In the genomic region with DNA sequence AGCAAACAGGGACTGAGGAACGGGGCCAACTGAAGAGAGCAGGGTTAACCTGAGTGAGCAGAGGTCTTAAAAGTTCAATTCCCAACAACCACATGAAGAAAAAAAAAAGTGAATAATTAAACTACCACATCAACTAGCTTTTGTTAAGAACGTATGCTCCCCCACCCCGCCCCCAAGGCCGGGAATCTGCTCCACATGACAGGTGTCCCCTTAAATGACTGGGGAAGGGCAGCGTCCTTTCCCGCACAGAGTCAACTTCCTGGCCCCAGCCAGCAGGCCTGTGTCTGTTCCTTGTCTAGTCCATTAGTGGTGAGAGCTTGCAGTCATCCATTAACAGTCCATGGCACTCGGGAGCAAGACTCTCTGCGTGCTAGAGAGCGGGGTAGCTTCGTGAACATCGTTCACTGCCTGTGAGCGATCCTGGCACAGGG, we compare ENCODE assay signal across 21 mouse cellular contexts. TPM values are rescaled to one million over a fixed set of nuclear protein-coding genes. Genes with fewer than 3 reads are reported as not detected.
DNase-seq lines count a peak whose midpoint lies in the region; ATAC-seq and TF ChIP-seq lines count a peak whose summit lies in the region.
"Had no signal": no experiment of that assay in that cellular context is flagged by ENCODE, and none has a peak within 500 bp of the region (broad histone marks: within the 10 kb centered on the region; RNA-seq: fewer than 3 reads in every experiment).

No protein-coding gene starts in this region.

- H3K4me2 ChIP-seq in kidney, embryonic 16.5 days (replicated peaks; ENCODE audit: low read depth, low read length), result no peak overlapping the region
- H3K4me2 ChIP-seq: heart, embryonic 12.5 days; limb, embryonic 15.5 days; lung, embryonic 14.5 days; midbrain, embryonic 12.5 days; neural tube, embryonic 15.5 days; stomach, embryonic 15.5 days had no signal

- H3K4me3 ChIP-seq in thymus, adult 2 months (ENCODE audit: control insufficient read depth, insufficient read depth, low read length), result no peak overlapping the region
- H3K4me3 ChIP-seq in kidney, embryonic 16.5 days (ENCODE audit: low read length), result no peak overlapping the region
- H3K4me3 ChIP-seq: heart, embryonic 12.5 days; limb, embryonic 15.5 days; midbrain, embryonic 12.5 days; myocyte; neural tube, embryonic 15.5 days; stomach, embryonic 15.5 days had no signal

- H3K27ac ChIP-seq in thymus, adult 2 months (ENCODE audit: control insufficient read depth, insufficient read depth, low read length), result peak overlapping the region; percentile 63; the same call in 1 of the 2 replicates
- peak overlapping the region; percentile 41 for H3K27ac ChIP-seq in kidney, embryonic 16.5 days (ENCODE audit: low read length)
- H3K27ac ChIP-seq: hindbrain, postnatal 0 days; limb, embryonic 15.5 days; midbrain, embryonic 12.5 days; stomach, embryonic 15.5 days had no signal

- peak; percentile 65; the same call in 1 of the 2 replicates for ATAC-seq in kidney, embryonic 16.5 days (ENCODE audit: low FRiP score, low TSS enrichment)
- no peak for ATAC-seq in erythroid progenitor cell, adult 5-6 weeks (replicated peaks; ENCODE audit: low FRiP score, poor library complexity, severe bottlenecking)
- ATAC-seq: hindbrain, postnatal 0 days had no signal

- no peak overlapping the region for H3K9ac ChIP-seq in kidney, embryonic 16.5 days (replicated peaks; ENCODE audit: low read length)
- H3K9ac ChIP-seq: heart, embryonic 12.5 days; limb, embryonic 15.5 days; lung, embryonic 14.5 days; midbrain, embryonic 12.5 days; neural tube, embryonic 15.5 days; stomach, embryonic 15.5 days had no signal

- no peaks in the 10 kb centered on the region for H3K36me3 ChIP-seq in thymus, adult 2 months (ENCODE audit: control insufficient read depth, insufficient read depth, low read length)
- H3K36me3 ChIP-seq in kidney, embryonic 16.5 days (ENCODE audit: insufficient read depth, low read length), result no peaks in the 10 kb centered on the region
- H3K36me3 ChIP-seq: heart, embryonic 12.5 days; limb, embryonic 15.5 days; midbrain, embryonic 12.5 days; neural tube, embryonic 15.5 days; stomach, embryonic 15.5 days had no signal

- H3K9me3 ChIP-seq in kidney, embryonic 16.5 days (ENCODE audit: low read length), result no peaks in the 10 kb centered on the region
- H3K9me3 ChIP-seq: limb, embryonic 15.5 days; midbrain, embryonic 12.5 days; neural tube, embryonic 15.5 days; stomach, embryonic 15.5 days had no signal

- 66% methylated on average over 12 of the region's 12 CpGs for WGBS in thymus, adult 2 months
- 68% methylated on average over 12 of the region's 12 CpGs for WGBS in kidney, embryonic 16.5 days

- intact Hi-C loops in heart, postnatal 10 days (cut with DNase I), result no loop called here

- H3K27me3 ChIP-seq in thymus, adult 2 months (ENCODE audit: control insufficient read depth, insufficient read depth, low read length), result no peaks in the 10 kb centered on the region
- no peaks in the 10 kb centered on the region for H3K27me3 ChIP-seq in kidney, embryonic 16.5 days (ENCODE audit: insufficient read depth, low read length)
- H3K27me3 ChIP-seq: CH12.LX; heart, embryonic 12.5 days; limb, embryonic 15.5 days; midbrain, embryonic 12.5 days; neural tube, embryonic 15.5 days; stomach, embryonic 15.5 days had no signal

- no peak for TF ChIP-seq POLR2A in thymus, adult 2 months (IDR thresholded peaks at IDR 0.05; ENCODE audit: control insufficient read depth, extremely low read depth, insufficient read depth, low read length, poor library complexity)

- peaks cover 20% of the 10 kb centered on the region for H3K4me1 ChIP-seq in thymus, adult 2 months (replicated peaks; ENCODE audit: control insufficient read depth, insufficient read depth, low read length)
- peaks cover 28% of the 10 kb centered on the region for H3K4me1 ChIP-seq in kidney, embryonic 16.5 days (ENCODE audit: insufficient read depth, low read length)

- DNase-seq in heart, adult 11 months, result peak; percentile 85
- DNase-seq in heart, postnatal 10 days, result no peak
- no peak for DNase-seq in thymus, adult 2 months
- no peak for DNase-seq in thymus, postnatal 25 days
- no peak for DNase-seq in urinary bladder, postnatal 4 days (ENCODE audit: low spot score in 2 of 2)
- DNase-seq in right cerebral cortex, postnatal 25 days, result no peak
- DNase-seq: cerebellum, adult 9-10 months; gastrocnemius, postnatal 36 days; heart, postnatal 36 days; layer of hippocampus, postnatal 36 days; lung, embryonic 14.5 days had no signal

- no peak for TF ChIP-seq CTCF in thymus, adult 2 months (IDR thresholded peaks at IDR 0.05; ENCODE audit: borderline replicate concordance, control insufficient read depth, extremely low read depth, insufficient read depth, low read length, poor library complexity)

RNA-seq across cellular contexts. Expression of a gene that starts 7.2 kb away (rescaled TPM):
- 10 to 100 TPM; 75.6 to 78.1 TPM for total RNA-seq in heart, postnatal 10 days (2021)
- 11.3 and 12.2 TPM in 2 replicates for polyA plus RNA-seq in thymus, adult 2 months (2012; rRNA removed)
- polyA plus RNA-seq in kidney, embryonic 16.5 days (2015; fragmentation: Nextera tagmentation; extraction: Ambion mirVana), result 21.5 and 23.0 TPM in 2 replicates
- 27.4 and 35.2 TPM in 2 replicates for total RNA-seq in erythroid progenitor cell, adult 5-6 weeks (2015; ENCODE audit: low replicate concordance)
- total RNA-seq in erythroid progenitor cell, adult 5-6 weeks (2017; ENCODE audit: low replicate concordance), result 14.7 and 21.9 TPM in 2 replicates

RNA-seq across cellular contexts. Expression of a gene that starts 16.0 kb away (rescaled TPM):
- total RNA-seq in heart, postnatal 10 days (2021), result 10 to 100 TPM; 91.0 to 91.5 TPM
- 15.8 and 17.0 TPM in 2 replicates for polyA plus RNA-seq in thymus, adult 2 months (2012; rRNA removed)
- polyA plus RNA-seq in kidney, embryonic 16.5 days (2015; fragmentation: Nextera tagmentation; extraction: Ambion mirVana), result 178 and 180 TPM in 2 replicates
- total RNA-seq in erythroid progenitor cell, adult 5-6 weeks (2015; ENCODE audit: low replicate concordance), result 34.0 and 44.0 TPM in 2 replicates
- 74.1 and 85.4 TPM in 2 replicates for total RNA-seq in erythroid progenitor cell, adult 5-6 weeks (2017; ENCODE audit: low replicate concordance)
